Mouse (Mus musculus): ENCODE results near the gene Rala.

DNA sequence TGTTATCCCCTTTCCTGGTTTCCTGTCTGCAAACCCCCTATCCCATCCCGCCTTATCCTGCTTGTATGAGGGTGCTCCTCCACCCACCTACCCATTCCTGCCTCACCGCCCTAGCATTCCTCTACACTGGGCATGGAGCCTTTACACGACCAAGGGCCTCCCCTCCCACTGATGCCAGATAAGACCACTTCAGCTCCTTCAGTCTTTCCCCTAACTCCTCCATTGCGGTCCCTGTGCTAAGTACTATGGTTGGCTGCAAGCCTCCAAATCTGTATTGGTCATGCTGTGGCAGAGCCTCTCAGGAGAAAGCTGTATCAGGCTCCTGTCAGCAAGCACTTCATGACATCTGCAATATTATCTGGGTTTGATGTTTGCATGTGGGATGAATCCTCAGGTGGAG, 42.6 kb downstream of the Rala start:
- TF ChIP-seq TAL1 (conservative IDR thresholded peaks at IDR 0.05; ENCODE audit: low read depth, low read length) (no peak), GATA1 (IDR thresholded peaks at IDR 0.05; ENCODE audit: borderline replicate concordance, low read length) (no peak), CTCF (IDR thresholded peaks at IDR 0.05; ENCODE audit: low read depth, low read length) (no peak), GATA2 (IDR thresholded peaks at IDR 0.05; ENCODE audit: borderline replicate concordance, low read depth, low read length) (no peak)

Measured in G1E (cell line).